Comparison of ENCODE assay signal across 9 mouse cellular contexts in the genomic region with DNA sequence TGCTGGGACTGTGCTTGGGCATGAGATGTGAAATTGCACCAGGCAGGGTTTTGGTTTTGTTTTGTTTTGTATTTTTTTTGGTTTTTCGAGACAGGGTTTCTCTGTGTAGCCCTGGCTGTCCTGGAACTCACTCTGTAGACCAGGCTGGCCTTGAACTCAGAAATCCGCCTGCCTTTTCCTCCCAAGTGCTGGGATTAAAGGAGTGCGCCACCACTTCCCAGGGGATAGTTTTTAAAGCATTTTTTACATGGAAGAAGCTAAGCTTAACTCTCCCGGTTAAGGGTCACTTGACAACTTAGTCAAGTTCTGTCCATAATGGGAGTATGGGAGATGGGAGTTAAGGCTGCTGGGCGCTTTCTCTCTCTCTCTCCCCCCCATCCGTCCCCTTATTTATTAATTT. TPM values are rescaled to one million over a fixed set of nuclear protein-coding genes. Genes with fewer than 3 reads are reported as not detected.
DNase-seq lines count a peak whose midpoint lies in the region; ATAC-seq and TF ChIP-seq lines count a peak whose summit lies in the region.
"Had no signal": no experiment of that assay in that cellular context is flagged by ENCODE, and none has a peak within 500 bp of the region (broad histone marks: within the 10 kb centered on the region; RNA-seq: fewer than 3 reads in every experiment).

No protein-coding gene starts in this region.

- no peaks in the 10 kb centered on the region for H3K36me3 ChIP-seq in heart, embryonic 10.5 days
- peaks cover 10% of the 10 kb centered on the region for H3K36me3 ChIP-seq in E14TG2a.4 (ENCODE audit: insufficient read depth, low read length)
- H3K36me3 ChIP-seq in hindbrain, embryonic 11.5 days (ENCODE audit: control insufficient read depth, insufficient read depth, low read length) = no peaks in the 10 kb centered on the region
- H3K36me3 ChIP-seq in liver, embryonic 16.5 days (ENCODE audit: control insufficient read depth, insufficient read depth) = no peaks in the 10 kb centered on the region

- TF ChIP-seq CTCF in E14TG2a.4 (conservative IDR thresholded peaks at IDR 0.05; ENCODE audit: low read length) = no peak

- peak overlapping the region; percentile 80; the same call in 1 of the 2 replicates for H3K4me2 ChIP-seq in hindbrain, embryonic 11.5 days (replicated peaks; ENCODE audit: low read depth, low read length)
- H3K4me2 ChIP-seq in liver, embryonic 16.5 days (ENCODE audit: low read depth, low read length) = peak overlapping the region; percentile 97

- H3K9ac ChIP-seq in hindbrain, embryonic 11.5 days (ENCODE audit: low read depth, low read length) = no peak overlapping the region
- peak overlapping the region; percentile 97 for H3K9ac ChIP-seq in liver, embryonic 16.5 days (ENCODE audit: low read depth, low read length)

- ATAC-seq in hindbrain, embryonic 11.5 days (ENCODE audit: low FRiP score) = no peak
- ATAC-seq in liver, embryonic 16.5 days (ENCODE audit: low read depth) = no peak

- H3K4me3 ChIP-seq in heart, embryonic 10.5 days = peak overlapping the region; percentile 96
- H3K4me3 ChIP-seq in E14TG2a.4 (replicated peaks; ENCODE audit: low read length) = peak overlapping the region; percentile 92
- no peak overlapping the region for H3K4me3 ChIP-seq in hindbrain, embryonic 11.5 days (ENCODE audit: low read depth, low read length)
- peak overlapping the region; percentile 90 for H3K4me3 ChIP-seq in liver, embryonic 16.5 days (ENCODE audit: low read depth, low read length)

- no peak for DNase-seq in heart, embryonic 10.5 days (ENCODE audit: low spot score)
- DNase-seq in heart, adult 9 months (ENCODE audit: low spot score in 2 of 2) = no peak
- no peak for DNase-seq in hindbrain, embryonic 11.5 days (ENCODE audit: low spot score)
- DNase-seq in cerebellum, postnatal 10 days = no peak
- no peak for DNase-seq in adrenal gland, postnatal 36 days
- DNase-seq in gastrocnemius, postnatal 10 days = no peak
- DNase-seq: adrenal gland, postnatal 10 days had no signal

- H3K4me1 ChIP-seq in heart, embryonic 10.5 days = peaks cover 43% of the 10 kb centered on the region
- peaks cover 51% of the 10 kb centered on the region for H3K4me1 ChIP-seq in E14TG2a.4 (replicated peaks; ENCODE audit: low read depth, low read length)
- peaks cover 14% of the 10 kb centered on the region for H3K4me1 ChIP-seq in hindbrain, embryonic 11.5 days (replicated peaks; ENCODE audit: control insufficient read depth, insufficient read depth, low read length)
- H3K4me1 ChIP-seq in liver, embryonic 16.5 days (ENCODE audit: control insufficient read depth, low read depth, low read length) = peaks cover 72% of the 10 kb centered on the region

- 67% methylated on average over 6 of the region's 6 CpGs for WGBS in heart, embryonic 10.5 days
- 55% methylated on average over 6 of the region's 6 CpGs for WGBS in hindbrain, embryonic 11.5 days
- 45% methylated on average over 6 of the region's 6 CpGs for WGBS in liver, embryonic 16.5 days (ENCODE audit: insufficient replicate concordance)

- no peaks in the 10 kb centered on the region for H3K9me3 ChIP-seq in heart, embryonic 10.5 days
- H3K9me3 ChIP-seq in E14TG2a.4 (ENCODE audit: low read length) = peaks cover 30% of the 10 kb centered on the region
- H3K9me3 ChIP-seq in hindbrain, embryonic 11.5 days (ENCODE audit: control insufficient read depth, low read length) = no peaks in the 10 kb centered on the region
- no peaks in the 10 kb centered on the region for H3K9me3 ChIP-seq in liver, embryonic 16.5 days (replicated peaks; ENCODE audit: control insufficient read depth, low read length)

- H3K27me3 ChIP-seq in heart, embryonic 10.5 days (ENCODE audit: insufficient read depth, poor library complexity, severe bottlenecking) = no peaks in the 10 kb centered on the region
- H3K27me3 ChIP-seq in E14TG2a.4 (ENCODE audit: insufficient read depth, low read length) = no peaks in the 10 kb centered on the region
- H3K27me3 ChIP-seq in hindbrain, embryonic 11.5 days (ENCODE audit: control insufficient read depth, insufficient read depth, low read length) = no peaks in the 10 kb centered on the region
- H3K27me3 ChIP-seq in liver, embryonic 16.5 days (ENCODE audit: control insufficient read depth, insufficient read depth, low read depth, low read length) = no peaks in the 10 kb centered on the region

- peak overlapping the region; percentile 100 for H3K27ac ChIP-seq in heart, embryonic 10.5 days
- no peak overlapping the region for H3K27ac ChIP-seq in hindbrain, embryonic 11.5 days (ENCODE audit: low read depth, low read length)
- peak overlapping the region; percentile 91 for H3K27ac ChIP-seq in liver, embryonic 16.5 days (ENCODE audit: low read length)

RNA-seq across cellular contexts. Expression of a gene that starts 0.5 kb away (rescaled TPM):
- 147 TPM in 2 replicates for polyA plus RNA-seq in heart, embryonic 10.5 days (2016; fragmentation: Nextera tagmentation; extraction: Ambion mirVana)
- polyA plus RNA-seq in hindbrain, embryonic 11.5 days (2014; fragmentation: Nextera tagmentation; extraction: Ambion mirVana) = 101 and 105 TPM in 2 replicates
- polyA plus RNA-seq in liver, embryonic 16.5 days (2015; fragmentation: Nextera tagmentation; extraction: Ambion mirVana) = 111 and 117 TPM in 2 replicates
- 100 to 1,000 TPM; 239 to 254 TPM for total RNA-seq in adrenal gland, postnatal 36 days (2021)
- total RNA-seq in gastrocnemius, postnatal 10 days (2021) = 10 to 100 TPM; 42.6 to 51.9 TPM

RNA-seq across cellular contexts. Expression of a gene that starts 7.1 kb away (rescaled TPM):
- polyA plus RNA-seq in heart, embryonic 10.5 days (2016; fragmentation: Nextera tagmentation; extraction: Ambion mirVana) = 1.6 and 2.5 TPM in 2 replicates
- 1.6 and 2.1 TPM in 2 replicates for polyA plus RNA-seq in hindbrain, embryonic 11.5 days (2014; fragmentation: Nextera tagmentation; extraction: Ambion mirVana)
- 2.2 and 2.5 TPM in 2 replicates for polyA plus RNA-seq in liver, embryonic 16.5 days (2015; fragmentation: Nextera tagmentation; extraction: Ambion mirVana)
- 1 to 10 TPM; 1.1 to 3.3 TPM for total RNA-seq in adrenal gland, postnatal 36 days (2021)
- total RNA-seq in gastrocnemius, postnatal 10 days (2021) = under 1 TPM; 0.27 to 0.63 TPM

RNA-seq across cellular contexts. Expression of a gene that starts 32.2 kb away (rescaled TPM):
- 30.7 and 31.1 TPM in 2 replicates for polyA plus RNA-seq in heart, embryonic 10.5 days (2016; fragmentation: Nextera tagmentation; extraction: Ambion mirVana)
- polyA plus RNA-seq in hindbrain, embryonic 11.5 days (2014; fragmentation: Nextera tagmentation; extraction: Ambion mirVana) = 31.0 and 31.3 TPM in 2 replicates
- 8.8 and 9.5 TPM in 2 replicates for polyA plus RNA-seq in liver, embryonic 16.5 days (2015; fragmentation: Nextera tagmentation; extraction: Ambion mirVana)
- 10 to 100 TPM; 25.1 to 33.3 TPM for total RNA-seq in adrenal gland, postnatal 36 days (2021)
- total RNA-seq in gastrocnemius, postnatal 10 days (2021) = 10 to 100 TPM; 38.1 to 46.8 TPM

RNA-seq across cellular contexts. Expression of a gene that starts 32.9 kb away (rescaled TPM):
- polyA plus RNA-seq in heart, embryonic 10.5 days (2016; fragmentation: Nextera tagmentation; extraction: Ambion mirVana) = 26.2 and 27.0 TPM in 2 replicates
- polyA plus RNA-seq in hindbrain, embryonic 11.5 days (2014; fragmentation: Nextera tagmentation; extraction: Ambion mirVana) = 42.2 and 46.5 TPM in 2 replicates
- 21.5 and 23.2 TPM in 2 replicates for polyA plus RNA-seq in liver, embryonic 16.5 days (2015; fragmentation: Nextera tagmentation; extraction: Ambion mirVana)
- 100 to 1,000 TPM; 120 to 147 TPM for total RNA-seq in adrenal gland, postnatal 36 days (2021)
- 10 to 100 TPM; 19.8 to 21.7 TPM for total RNA-seq in gastrocnemius, postnatal 10 days (2021)

RNA-seq across cellular contexts. Expression of a gene that starts 42.9 kb away (rescaled TPM):
- 33.0 and 42.8 TPM in 2 replicates for polyA plus RNA-seq in heart, embryonic 10.5 days (2016; fragmentation: Nextera tagmentation; extraction: Ambion mirVana)
- polyA plus RNA-seq in hindbrain, embryonic 11.5 days (2014; fragmentation: Nextera tagmentation; extraction: Ambion mirVana) = 58.6 and 63.2 TPM in 2 replicates
- polyA plus RNA-seq in liver, embryonic 16.5 days (2015; fragmentation: Nextera tagmentation; extraction: Ambion mirVana) = 12.2 and 13.0 TPM in 2 replicates
- total RNA-seq in adrenal gland, postnatal 36 days (2021) = 10 to 100 TPM; 25.9 to 29.7 TPM
- total RNA-seq in gastrocnemius, postnatal 10 days (2021) = 10 to 100 TPM; 12.6 to 17.2 TPM
